Mouse (Mus musculus) retina, adult 2 months (tissue): Measurements from ENCODE around the gene 1110008P14Rik.
A peak's percentile ranks its signal among the peaks of the same experiment; 100 is the strongest.

Experiments
- DNase-seq: peaks from one replicate; pipeline ENCODE4 v3.0.0-alpha.2; 2012; ENCODE audit warnings: low read depth, low spot score

Gene 1110008P14Rik

GRCm38 (mm10) chr2:32408429-32409424 lies 27.0 kb upstream of the 1110008P14Rik start:
- no peak for DNase-seq

DNA sequence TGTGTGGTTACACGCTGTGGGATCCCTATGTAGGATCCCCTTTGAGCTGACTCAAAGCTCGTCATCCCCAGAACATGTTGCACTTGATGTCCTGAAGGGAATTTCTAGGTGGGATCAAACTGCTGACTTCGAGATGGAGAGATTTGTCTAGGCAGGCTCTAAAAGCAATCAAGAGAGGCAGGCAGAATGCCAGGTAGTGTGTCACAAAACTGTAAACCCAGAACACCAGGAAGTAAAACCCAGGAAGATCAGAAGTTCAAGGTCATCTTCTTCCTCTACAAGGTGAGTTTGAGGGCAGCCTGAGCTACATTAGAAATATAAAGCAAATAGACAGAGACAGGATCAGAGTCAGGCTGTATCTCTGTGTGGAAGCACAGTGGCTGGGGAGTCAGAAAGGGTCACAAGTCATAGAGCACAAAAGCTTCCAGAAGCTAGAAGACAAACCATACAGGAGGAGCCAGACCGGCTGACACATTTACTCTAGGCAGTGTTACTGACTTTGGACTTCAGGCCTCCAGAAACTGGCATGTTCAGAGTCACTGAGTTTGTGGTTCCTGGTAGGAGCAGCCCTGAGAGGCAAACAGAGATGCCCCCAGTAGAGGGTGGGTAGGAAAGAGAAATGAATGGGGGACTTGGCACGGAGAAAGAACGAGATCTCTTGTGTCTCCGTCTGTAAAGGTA lies 25.5 kb upstream of the 1110008P14Rik start:
- no peak for DNase-seq

DNA sequence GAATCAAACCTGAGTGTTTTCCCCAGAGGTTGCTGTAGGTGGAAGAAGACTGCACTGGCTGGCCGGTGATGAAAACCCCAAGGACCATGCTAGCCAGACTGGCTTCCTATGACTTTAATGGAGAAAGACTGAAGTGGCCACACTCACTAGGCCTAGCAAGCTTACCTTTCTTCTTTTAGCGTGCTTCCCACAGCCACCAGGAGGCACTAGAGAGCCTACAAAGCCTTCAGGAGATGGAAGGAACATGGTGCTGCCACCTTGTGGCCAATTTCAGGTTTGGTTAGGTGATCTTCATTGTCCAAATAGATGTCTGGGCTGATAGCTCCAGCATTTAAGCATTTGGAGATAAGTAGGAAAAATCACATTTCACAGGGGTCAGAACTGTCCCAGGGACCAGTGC lies 22.9 kb upstream of the 1110008P14Rik start:
- peak; percentile 96 for DNase-seq

DNA sequence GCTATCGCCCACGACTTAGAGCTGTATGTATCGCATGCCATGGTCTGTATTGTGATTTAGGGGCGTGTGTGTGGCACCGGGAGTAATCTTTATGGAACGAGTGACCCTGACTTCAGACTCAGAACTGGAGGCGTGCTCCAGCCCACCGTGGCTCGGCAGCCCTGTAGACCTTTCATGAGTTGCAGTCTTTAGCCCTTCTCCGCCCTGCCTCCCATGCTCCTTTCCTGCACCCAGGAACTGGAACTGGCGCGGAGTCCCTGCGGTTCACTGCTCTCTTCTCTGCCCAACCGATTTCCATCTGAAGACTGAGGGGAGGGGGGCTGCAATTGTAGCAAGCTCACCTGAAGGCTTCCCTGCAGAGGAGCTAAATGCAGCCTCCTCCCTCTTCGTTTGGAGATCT lies 15.0 kb upstream of the 1110008P14Rik start:
- no peak for DNase-seq

GRCm38 (mm10) chr2:32395946-32396621 lies 14.3 kb upstream of the 1110008P14Rik start:
- peak; percentile 83 for DNase-seq

DNA sequence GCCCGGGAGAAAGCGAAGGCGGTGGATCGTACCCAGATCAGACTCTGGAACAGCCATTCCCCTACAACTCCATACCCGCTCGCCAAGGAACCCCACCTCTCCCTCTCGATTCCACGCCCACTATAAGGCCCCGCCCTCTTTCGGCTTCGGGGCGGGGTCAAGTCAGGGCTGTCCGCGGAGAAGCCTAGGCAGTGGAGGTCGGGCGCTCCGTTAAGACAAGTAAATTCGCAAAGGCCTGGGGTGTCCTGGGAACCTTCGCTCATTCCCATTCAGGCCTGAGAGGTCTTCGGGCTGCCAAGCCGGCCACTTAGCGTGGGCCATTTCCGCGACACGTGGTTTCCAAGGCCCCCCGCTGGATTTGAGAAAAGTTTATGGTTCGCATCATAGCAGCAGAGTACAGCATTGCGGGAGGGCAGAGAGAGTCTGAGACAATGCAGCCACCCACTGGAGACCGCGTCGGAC lies 13.8 kb upstream of the 1110008P14Rik start, which contains the start of gene Ptges2:
Ptges2 (plus strand) TSS at position 413 of the 462 bp plus-strand sequence.
- peak; percentile 81 for DNase-seq

DNA sequence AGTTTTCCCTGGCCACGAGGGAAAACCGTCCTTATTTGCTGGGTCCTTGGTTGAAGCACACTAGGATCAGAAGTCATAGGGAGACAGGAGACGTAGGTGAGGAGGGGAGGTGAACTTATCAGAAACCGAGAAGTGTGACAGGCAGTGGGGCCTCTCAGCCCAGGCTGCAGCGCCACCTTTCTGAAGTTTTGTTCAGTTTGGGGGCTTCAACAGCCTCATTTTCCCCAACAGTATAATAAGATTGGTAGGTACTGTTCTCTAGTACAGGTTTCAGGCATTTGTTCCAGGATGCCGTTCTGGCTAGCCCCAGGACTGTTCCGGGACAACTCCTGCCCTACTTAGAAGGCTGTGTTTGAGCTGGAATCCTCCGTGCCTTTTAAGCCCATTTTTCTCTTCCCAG lies 13.2 kb upstream of the 1110008P14Rik start:
- DNase-seq, result no peak

DNA sequence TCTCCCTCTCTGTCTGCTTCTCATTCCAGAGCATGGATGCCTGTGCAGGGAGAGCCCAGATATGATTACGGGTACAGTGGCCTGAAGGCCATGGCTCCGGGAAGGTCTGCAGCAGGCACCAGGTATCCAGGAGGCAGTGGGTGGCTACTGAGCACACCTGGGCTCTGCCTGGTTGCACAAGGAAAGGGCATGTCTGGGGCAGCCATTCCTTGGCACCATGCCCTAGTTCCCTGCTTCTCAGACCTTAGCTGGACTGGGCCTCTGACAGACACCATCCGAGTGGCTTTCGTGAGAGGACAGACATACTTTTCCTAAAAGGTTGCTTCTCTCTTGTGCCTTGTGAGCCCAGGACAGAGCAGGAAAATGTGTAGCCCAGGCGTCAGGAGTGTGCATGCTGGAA lies 10.3 kb upstream of the 1110008P14Rik start:
- no peak for DNase-seq

GRCm38 (mm10) chr2:32390871-32391270 lies 9.1 kb upstream of the 1110008P14Rik start:
- DNase-seq, result no peak

DNA sequence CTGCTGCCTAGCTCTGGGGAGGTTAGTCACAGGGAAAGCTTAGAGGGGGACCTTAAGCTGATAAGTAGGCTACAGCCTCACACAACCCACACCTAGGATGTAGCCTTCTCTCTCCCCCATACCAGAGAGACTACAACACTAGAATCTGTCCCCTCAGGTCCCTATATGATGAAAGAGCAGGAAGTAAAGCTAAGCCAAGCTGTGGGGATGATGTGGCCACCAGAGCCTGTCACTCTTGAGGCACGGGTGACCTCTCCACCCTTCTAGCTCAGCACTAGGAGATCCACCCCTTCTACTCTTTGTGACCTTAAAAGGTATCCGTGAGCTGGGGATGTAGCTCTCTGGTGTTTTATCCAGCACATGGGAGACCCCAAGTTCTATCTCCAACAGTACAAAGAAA lies 7.4 kb upstream of the 1110008P14Rik start:
- no peak for DNase-seq

- DNase-seq, result no peak
These were observed 6.2 kb upstream of the 1110008P14Rik start, which contains the start of gene Lcn2 for GRCm38 (mm10) chr2:32387706-32388490. Lcn2 (minus strand) TSS chr2:32388252.

DNA sequence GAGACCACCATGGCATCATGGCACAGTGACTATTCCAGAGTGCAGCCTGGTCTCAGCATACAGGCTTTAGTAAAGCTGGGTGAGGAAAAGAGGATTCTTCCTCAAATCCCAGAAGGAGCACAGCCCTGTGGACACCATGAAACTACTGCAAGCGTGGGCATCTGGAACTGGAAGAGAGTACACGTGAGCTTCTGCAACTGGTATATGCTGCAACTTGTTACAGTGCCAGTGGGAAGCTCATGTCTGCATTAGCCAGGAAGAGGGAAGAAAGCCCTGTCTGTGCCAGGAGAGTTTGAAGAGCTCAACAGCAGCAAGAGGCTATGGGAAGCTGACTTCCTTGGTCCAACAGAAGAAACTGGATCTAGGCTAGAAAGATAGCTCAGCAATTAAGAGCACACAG lies 951 bp upstream of the 1110008P14Rik start:
- DNase-seq, result no peak

- DNase-seq, result no peak
These were observed 480 bp downstream of the 1110008P14Rik start for GRCm38 (mm10) chr2:32381141-32381774.

DNA sequence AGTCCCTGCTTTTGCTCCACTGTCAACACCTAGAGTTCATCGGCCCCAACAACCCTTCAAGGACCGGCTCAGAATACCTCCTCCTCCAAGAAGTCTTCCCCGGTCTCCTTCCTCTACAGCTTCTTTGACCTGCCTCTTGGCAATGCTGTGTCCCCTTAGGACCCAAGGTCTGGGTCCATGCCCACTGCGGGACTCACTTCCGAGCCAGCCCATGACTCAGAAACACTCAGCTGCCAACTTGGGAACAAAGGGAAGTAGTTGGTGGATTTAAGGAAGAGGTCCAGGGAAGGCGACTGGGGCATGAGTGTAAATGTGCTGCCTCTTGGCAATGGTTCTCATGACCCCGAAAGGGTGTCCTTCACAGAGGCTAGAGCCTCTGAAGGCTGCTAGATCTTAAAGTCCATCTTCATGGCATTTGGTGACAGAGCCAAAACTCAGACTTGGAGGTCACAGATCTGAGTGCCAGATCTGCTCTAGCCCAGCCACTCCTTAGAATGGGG lies 1.7 kb downstream of the 1110008P14Rik start:
- DNase-seq, result no peak

DNA sequence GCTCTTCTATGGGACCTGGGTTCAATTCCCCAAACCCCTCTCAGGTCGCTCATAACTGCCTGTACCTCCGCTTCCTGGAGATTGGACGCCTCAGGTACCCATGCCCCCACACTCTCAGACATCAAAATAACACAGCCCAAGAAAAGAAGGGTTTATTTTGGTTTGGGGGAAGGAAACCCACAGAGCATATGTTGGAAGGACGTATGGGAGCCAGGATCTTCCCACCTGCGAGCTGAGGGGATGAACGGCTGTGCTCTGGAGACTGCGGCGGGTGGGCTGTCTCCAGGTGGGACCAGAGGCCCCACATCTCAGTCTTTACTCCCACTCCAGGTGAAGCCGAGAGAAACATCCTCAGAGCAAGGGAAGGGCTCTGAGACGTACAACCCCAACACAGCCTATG lies 4.8 kb downstream of the 1110008P14Rik start:
- DNase-seq, result no peak

GRCm38 (mm10) chr2:32375317-32375940 lies 6.3 kb downstream of the 1110008P14Rik start:
- no peak for DNase-seq

DNA sequence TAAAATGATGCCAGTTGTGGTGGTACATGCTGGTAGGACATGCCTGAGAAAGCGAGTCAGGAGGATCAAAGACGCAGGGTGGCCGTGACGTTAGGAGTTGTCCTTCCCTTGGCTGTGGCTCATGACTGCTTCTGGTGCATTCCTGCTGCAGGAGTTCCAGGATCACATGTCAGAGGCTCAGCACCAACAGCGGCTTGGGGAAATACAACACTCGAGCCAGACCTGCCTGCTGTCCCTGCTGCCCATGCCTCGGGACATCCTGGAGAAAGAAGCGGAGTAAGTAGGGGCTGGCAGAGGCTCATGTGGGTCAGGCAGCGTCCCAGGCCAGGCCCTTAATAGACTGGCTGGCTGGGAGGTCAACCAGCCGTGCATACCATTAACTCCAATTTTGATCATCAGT lies 7.5 kb downstream of the 1110008P14Rik start:
- no peak for DNase-seq

- no peak for DNase-seq
These were observed 14.4 kb downstream of the 1110008P14Rik start for GRCm38 (mm10) chr2:32367315-32367714.

DNA sequence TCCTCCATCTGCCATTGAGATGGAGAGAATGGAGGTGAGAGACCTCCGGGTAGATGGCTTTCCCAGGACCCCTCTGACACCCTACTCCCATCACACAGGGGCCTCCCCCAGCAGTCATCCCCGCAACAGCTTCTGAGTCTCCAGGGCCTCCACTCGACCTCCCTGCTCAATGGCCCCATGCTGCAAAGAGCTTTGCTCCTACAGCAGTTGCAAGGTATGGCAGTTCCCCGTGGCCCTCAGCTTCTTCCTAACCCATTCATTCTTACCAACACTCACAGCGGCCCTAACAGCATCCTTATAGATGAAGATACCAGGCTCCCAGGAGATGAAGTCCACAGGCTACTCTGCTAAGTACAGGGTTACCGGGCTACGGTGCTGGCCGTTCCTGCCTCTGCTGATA lies 17.6 kb downstream of the 1110008P14Rik start:
- DNase-seq, result no peak
